In the genomic region with DNA sequence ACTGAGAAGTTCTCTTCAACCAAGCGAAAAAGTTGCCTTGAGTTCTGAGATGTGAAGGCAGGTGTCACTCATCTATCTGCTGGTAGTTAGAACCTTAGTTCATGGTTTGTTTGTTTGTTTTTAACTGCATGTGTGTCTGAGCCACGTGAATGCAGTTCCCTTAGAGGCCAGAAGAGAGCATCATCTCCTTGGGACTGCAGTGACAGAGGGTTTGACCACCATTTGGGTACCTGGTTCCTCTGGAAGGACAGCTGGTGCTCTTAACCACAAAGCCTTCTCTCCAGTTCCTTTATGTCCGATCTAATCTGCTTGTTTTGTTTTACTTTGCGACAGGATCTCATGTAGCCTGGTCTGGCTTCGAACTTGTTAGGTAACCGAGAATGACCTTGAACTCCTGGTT, we compare ENCODE assay signal across 2 mouse cellular contexts.
TF ChIP-seq lines count a peak whose summit lies in the region.

No protein-coding gene starts in this region.

TF ChIP-seq in CH12.LX, 34 proteins besides CTCF, POLR2A, EP300 and RAD21:
- TF ChIP-seq SMC3 (IDR thresholded peaks at IDR 0.05; ENCODE audit: low read depth, low read length) (peak; percentile 31), MXI1 (IDR thresholded peaks at IDR 0.05; ENCODE audit: low read depth, low read length) (no peak)

TF ChIP-seq in MEL, 35 proteins besides CTCF, POLR2A, EP300 and RAD21:
- TF ChIP-seq GABPA (IDR thresholded peaks at IDR 0.05; ENCODE audit: low read depth, low read length) (no peak), ZC3H11A (IDR thresholded peaks at IDR 0.05; ENCODE audit: low read depth, low read length) (peak; percentile 29), SMC3 (IDR thresholded peaks at IDR 0.05; ENCODE audit: low read depth, low read length) (peak; percentile 43), MYC (IDR thresholded peaks at IDR 0.05; ENCODE audit: low read depth, low read length) (no peak)
